Mouse (Mus musculus) lung, postnatal 10 days (tissue): Measurements from ENCODE around the gene Ralgps2.

Source experiments
- DNase-seq: peaks from one replicate; pipeline ENCODE4 v3.0.0; 2021

Gene Ralgps2

DNA sequence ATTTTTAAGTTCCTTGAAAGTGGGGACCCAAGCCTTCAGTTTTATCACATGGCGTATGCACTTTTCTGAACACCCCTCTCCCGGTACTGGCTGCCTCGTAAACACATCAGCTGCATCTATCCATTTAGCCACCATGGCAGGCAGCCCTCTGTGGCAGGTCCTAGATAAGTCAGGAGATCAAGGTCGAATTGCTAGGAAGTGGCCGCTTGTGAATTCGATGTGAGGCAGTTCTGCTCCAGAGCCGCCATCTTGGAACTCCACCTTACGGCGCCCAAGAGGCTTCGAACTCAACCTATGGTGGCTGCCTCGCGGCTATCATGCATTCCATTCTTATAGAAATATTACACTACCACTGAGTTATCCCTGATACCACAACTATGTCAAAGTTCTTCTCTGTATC is 14.8 kb upstream of the Ralgps2 start:
- no peak for DNase-seq

DNA sequence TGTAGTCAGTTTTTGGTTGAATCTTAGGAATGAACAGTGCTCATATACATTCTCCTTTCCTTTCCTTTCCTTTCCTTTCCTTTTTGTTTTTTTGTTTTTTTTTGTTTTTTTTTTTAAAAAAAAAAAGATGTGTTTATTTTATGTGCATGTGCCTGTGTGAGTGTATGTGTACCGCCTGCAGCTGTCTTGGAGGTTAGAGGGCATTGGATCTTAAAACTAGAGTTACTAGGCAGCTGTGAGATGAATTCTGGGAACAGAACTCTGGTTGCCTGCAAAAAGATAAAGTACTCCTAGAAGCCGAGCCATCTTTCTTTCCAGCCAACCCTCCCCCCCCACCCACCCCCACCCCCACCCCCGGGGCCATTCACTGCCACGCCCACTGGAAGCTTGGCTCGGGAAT is 10.9 kb upstream of the Ralgps2 start:
- DNase-seq, result no peak

DNA sequence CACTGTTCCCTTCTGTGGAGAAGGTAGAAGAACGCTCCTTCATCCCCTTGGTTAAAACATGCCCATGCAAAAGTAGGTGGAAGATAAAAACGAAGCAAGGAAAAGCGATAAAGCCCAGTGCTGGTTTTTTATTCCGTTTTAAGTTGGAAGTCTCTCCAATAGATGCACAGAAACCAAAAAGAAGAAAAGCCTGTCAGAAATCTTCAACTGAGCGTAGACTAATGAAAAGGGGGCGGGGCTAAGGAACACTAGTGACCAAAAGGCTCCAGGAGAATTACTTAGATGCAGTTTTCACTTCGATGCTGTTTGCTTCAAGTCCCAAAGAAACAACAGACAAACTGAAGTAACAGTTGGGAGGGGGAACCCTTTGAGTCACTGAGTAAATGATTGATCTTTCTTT is 1.2 kb upstream of the Ralgps2 start:
- no peak for DNase-seq

DNA sequence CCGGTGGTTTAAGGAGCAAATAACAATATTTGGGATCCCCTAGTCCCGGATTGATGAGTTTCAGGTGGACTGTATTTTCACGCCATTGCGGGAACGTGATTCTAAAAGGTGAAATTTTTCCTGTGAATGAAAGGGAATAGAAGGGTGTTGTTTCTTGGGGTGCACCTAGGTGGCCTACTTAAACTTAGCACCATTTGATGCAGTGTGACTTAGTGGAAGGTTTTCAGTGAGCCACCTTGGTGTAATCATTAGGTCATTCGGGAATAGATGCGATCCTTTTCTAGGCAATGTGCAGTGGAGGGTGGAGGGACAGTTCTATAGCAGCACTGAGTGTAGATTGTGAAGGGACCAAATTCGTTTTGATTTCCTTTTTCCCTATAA is 706 bp upstream of the Ralgps2 start:
- no peak for DNase-seq

DNA sequence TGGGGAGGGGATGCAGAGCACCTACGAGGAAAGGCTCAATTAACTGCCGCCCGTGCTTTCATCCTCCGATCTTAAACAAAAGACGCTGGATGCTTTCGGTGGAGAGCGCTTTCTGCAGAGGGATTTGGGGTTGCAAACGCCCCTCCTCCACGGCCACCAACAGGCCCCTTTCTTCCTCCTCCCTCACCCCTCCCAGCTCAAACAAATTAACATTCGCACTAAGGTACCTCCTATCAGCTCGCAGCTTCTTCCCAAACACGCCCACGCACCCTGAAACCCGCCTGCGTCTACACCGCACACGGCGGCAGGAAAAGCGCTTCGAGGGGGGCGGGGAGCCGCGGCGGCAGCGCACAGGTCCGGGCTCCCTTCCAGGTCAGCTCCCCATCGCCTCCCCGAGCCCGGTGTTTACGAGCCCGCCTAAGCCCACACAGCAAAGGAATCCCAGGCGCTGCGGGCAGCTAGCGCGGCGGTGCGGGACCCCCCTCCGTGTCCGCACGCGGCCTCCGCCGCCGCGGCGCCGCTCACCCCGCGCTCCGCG is 652 bp downstream of the Ralgps2 start:
- peak; percentile 67 for DNase-seq

DNA sequence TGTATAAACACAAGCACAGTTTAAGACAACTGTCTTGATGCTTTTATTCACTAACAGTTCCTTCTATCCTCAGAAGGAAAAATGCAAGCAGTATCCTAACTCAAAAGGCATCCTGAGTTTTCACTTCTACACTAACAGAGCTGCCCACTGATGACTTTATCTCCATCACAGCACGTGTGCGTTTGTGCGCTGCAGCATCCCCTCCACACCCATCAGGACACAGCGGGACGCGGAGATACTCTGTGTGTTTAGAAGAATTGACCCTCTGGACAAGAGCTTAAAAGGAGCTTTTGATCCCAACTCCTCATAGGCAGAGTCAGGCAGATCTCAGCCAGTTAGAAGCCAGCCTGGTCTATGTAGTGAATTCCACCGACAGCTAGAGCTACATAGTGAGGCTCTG is 2.0 kb downstream of the Ralgps2 start:
- DNase-seq, result no peak

DNA sequence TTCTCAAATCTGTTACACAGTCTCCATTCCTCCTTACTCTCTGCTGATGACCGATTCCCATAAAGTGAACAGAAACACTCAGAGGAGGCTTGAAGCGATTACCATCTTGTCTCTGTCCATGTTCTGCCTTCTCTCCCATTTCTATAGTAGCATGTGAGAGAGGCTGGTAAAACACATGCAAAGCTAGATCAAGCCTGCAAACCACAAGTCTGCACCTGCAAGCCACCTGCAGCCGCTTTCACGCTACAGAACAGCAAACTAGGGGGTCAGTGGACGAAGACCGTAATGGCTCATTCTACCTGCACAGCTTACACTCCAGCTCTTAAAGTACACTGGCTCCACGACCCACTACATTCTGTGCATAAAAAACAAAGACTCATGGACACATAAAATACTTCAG is 5.7 kb downstream of the Ralgps2 start:
- no peak for DNase-seq

DNA sequence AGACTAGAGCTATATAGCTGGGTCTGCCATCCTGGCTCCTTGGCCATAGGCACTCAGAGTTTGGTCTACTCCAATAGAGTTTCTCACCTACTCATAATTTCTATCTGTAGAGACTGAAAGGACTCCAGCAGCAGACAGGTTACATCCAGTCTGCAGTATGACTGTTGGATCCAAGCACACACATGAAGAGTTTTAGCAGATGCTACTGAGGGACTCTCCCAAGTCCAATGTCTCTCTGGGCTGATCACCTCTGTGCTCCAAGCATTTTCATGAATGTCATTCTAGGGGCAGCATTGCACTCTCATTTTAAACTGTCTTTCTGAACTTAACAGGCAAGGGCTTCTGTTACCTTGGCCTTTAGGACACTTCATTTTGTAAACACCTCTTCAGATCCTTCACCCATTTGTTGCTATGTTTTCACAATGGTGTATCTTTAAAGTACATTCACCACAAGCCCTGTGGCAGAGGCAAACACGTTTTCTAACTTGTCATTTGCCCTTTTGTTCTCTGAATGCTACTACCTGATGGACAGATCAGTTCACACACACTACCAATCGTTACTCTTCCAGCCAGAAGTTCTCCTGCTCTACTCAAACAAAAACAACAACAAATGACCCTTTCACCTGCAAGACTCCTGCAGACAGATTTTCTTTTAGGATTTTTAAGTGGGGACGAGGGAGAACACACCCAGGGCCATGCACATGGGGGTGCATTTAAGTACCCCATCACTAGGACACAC is 7.2 kb downstream of the Ralgps2 start:
- DNase-seq, result no peak

DNA sequence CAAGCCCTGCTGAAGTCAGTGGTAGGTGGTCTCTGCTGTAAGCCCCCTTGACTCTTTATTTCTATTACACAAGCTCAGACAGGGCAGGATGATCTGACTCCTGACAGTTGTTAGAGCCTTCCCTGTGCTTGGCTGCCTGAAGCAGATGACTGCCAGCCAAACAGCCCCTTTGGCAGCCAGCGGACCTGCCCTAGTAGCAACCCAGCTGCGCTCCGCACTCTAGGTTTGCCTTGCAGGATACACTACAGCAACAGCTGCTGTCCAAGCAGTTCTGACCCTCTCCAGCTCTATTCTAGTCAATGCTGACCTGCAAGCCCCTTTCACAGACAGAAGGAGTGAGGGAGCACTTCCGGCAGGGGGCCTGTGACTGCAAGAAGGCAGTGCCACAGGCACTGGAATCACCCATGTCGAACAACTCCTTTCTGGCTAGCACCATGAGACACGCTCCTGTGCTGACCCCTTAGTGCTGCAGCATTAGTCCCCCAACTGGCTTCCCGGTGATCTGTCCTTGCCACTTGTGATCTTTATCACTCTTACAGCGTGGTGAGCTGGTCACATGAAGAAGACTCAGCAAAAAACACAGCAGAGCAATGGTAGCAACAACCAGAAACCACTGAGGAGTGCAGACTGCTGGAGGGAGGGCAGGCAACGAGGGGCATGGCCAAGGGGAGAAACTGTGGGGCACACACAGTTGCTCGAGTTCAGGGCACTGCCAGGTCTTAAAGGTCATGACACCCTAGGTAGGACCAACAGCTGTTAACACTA is 8.1 kb downstream of the Ralgps2 start:
- peak; percentile 23 for DNase-seq

DNA sequence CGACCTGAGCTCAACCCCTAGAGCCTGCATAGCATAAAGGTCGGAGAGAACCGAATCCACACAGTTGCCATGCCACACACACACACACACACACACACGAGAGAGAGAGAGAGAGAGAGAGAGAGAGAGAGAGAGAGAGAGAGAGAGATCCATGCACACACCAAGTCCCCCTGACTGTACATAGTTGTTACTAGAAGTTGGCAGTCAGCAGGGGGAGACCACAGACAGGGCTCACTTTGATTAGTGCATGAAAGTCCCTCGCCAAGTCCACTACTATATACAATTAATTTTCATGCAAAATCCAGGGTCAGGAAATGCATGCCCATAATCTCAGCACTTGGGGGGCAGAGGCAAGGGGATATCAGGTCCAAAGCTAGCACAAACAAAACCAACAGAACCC is 9.2 kb downstream of the Ralgps2 start:
- no peak for DNase-seq

DNA sequence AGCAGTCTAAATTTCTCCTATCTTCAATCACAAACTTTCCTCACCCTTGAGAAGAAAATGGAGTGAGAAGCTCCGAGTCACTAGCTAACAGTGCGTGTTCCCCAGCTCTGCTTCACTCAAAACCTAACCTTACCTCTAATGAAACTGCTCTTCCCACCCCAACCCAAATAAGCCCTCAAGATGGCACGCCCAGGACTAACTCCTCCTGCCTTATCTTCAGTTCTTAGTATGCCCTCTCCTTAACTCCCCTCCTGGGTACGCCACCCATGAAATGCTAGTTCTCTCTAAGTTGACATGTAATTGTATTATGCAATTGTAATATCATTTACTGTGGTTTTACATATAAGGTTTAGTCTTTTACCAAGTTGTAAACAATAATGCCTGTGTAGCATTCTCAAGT is 11.2 kb downstream of the Ralgps2 start:
- DNase-seq, result no peak

DNA sequence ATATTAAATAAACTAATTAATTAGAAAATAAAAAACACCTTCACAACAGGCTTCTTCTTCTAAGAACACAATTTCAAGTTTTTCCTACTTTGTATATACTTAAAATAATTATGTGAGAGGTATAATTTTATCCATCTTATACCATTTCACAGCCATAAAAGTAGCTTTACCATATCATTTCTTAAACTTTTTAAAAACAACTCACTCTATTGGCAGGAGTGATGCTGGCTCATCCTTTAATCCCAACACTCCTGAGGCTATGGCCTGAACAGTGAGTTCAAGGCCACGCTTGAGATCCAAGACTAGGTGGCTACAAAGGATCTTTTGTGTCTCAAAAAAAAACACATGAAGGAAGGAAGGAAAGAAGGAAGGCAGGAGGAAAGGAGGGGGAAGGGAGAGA is 15.9 kb downstream of the Ralgps2 start:
- no peak for DNase-seq

DNA sequence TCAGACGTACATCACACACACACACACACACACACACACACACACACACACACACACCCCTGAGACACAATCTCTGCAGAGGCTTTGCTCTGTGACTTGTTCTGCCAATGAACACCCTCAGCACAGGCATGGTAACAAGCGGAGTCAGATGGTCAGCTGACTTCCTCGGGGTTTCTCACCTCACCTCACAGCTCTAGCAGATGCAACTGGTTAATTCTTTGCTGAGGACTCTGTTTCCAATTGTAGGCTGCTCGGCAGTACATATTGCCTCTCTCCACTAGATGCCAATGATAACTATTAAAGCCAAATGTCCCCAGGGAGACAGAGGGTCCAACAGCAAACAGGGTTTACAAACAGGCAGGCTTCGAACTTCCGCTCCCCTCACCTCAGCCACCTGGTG is 16.5 kb downstream of the Ralgps2 start:
- no peak for DNase-seq

DNA sequence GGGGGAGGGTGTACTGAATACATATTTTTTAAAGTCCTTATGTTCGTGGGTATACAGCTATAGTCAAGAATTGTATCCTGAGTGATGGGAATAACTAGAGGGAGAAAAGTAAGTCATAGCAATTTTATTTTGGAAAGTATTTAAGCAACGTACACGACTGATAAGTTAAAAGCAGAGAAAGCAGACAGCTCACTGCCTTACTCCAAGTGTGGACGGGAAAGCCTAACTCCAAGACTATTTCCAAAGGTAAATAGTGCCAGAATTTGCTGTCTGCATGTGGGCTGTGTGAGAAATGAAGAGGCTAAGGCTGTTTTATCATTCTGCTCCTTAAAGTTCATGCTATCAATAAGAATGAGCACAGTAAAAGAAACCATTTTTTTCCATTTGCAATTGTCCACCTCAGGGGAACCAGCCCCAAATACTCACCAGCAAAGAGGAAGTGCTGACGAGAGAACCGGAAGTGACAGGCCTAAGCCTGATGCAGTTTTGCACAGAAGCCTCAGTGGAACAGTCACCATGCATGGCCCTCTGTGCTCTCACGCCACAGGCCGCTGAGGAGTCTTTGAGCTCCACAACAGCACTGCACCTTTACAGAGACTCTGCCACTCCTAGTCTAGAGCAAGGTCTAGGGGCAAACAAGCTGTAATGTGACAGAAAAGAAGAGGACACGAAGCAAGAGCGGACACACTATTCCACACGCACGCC is 18.0 kb downstream of the Ralgps2 start:
- peak; percentile 19 for DNase-seq

DNA sequence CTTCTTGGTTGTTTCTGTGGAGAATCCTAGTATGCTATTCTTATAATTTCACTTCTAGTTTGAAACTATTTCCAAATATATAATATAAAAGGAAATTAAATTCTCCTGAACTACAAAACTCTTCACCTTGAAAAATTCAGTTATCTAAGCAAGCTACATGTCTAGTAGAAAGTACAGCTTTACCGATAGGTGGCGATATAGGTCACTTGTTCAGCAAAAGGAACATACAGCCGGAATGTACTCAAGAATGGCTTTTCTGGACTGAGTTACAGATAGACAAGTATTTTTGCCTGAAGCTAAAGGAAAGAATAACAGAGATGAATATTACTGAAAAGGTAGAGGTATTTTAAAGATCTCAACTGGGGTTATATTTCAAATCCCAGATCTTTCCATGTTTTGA is 22.0 kb downstream of the Ralgps2 start:
- DNase-seq, result peak; percentile 77

DNA sequence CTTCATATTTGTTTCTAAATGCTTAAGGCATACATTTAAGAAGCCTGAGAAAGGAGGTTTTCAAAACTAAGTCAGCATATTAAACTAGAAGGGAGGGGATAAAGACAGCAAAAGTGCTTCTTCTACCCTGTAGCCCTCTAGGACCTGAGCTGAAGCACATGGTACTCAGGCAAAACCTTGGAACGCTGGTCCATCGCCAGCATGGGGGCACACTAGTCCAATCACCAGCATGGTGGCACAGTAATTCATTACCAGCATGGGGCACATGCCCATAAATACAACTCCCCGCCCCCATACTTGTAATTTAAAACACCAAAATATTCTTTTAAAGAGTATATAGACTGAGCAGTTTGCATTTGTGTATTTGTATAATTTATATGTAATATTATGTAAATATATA is 23.1 kb downstream of the Ralgps2 start:
- no peak for DNase-seq

DNA sequence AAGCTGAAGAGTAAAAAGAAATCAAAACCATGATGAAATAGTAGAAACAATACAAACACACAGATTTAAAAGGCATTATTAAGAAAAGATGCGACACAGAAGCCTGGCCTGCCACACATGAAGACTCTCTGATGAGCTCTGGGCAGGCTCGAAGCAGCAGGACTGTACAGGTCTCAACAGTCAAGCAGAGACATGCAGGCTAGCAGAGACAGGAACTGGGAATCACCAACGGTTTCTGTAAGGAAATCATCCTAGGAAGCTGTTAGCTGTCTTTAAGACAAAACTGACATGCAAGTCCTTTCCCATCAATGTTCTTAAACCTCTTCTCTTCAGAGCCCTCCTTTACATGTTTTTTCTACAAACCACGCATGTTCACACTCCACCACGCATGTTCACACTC is 24.5 kb downstream of the Ralgps2 start:
- no peak for DNase-seq

DNA sequence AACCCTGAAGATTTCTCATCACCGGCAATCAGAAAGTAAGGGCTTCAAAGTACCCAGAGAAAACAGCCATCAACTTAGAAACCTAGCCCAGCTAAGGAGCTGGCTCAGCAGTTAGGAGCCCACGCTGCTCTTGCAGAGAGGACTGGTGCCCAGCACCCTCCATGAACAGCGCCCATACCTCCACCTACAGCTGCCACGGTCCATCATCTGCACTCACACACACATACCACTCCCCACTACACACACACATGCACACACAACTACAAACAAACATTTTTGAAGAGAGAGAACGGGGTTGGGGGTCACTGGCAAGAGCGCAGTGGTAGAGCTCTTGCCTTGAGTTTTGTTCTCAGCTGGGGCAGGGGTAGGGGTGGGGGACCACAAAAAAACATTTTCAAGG is 26.2 kb downstream of the Ralgps2 start:
- no peak for DNase-seq

DNA sequence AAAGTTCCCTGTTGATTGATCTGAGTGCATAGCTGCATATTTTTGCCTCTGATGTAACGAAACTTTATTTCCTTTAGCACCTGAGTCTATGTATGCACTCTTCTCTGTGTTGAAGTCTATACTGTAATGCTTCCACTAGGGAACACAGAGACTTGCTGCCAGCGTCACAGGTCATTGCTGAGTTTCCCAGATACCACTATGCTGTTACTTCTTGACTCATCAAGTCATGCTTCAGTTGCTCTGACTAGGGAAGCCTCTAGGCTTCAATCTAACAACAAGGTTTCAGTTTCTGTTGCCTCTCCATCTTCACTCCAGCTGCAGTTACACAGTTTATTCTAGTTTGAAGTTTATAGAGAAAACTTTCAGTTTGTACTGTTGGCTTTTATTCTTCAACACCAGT is 28.5 kb downstream of the Ralgps2 start:
- DNase-seq, result no peak

DNA sequence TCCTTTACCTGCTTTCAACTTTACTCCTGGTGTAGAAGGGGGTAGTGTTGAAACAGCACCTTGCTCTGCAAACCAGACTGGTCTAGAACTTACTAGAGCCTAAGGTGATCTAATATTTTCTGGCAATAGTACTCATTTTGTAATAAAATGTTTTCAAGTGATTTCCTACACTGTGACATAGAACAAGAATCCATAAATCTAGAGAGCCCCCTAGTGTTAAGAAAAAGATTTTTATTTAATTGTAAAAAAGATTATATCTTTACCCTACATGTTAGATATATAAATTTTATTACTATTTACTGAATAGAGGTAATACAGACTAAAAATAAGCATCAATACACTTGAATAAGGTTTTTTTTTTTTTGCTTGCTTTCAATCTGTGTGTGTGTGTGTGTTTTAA is 29.6 kb downstream of the Ralgps2 start:
- DNase-seq, result no peak

DNA sequence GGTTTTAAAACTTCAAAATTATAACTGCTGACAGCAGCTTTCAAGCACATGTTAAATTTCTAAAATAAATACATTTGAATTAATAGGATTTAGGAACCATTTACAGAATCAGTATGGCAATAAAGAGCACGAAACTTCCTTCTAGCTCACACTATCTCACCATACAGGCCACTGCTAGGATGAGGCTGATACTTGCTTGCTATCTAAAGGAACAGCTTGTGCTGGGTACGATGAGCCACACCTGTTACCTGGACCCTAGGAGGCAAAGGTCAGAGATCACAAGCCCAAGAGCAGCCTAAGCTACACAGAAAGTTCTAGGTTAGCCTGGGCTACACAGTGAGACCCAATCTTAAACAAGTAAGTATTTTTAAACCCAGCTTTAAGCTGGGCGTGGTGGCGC is 30.2 kb downstream of the Ralgps2 start:
- no peak for DNase-seq

DNA sequence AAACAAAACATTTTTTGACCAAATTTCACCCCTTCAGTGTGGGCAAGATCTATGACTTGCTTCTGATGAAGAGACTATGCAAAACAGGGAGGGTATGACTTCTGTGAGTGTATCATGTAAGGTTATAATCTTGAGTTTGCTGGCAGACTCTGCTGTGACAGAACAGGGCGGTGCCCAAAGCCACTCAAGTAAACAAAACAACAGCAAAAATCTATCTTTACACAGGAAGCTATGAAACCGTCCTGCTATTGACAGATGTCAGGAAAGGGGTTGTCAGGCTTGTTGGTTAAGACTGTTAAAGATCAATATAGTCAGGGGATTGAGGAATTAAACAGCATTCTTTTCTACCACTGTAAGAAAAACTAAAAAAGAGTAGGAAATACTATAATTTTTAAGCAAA is 33.8 kb downstream of the Ralgps2 start:
- DNase-seq, result no peak

DNA sequence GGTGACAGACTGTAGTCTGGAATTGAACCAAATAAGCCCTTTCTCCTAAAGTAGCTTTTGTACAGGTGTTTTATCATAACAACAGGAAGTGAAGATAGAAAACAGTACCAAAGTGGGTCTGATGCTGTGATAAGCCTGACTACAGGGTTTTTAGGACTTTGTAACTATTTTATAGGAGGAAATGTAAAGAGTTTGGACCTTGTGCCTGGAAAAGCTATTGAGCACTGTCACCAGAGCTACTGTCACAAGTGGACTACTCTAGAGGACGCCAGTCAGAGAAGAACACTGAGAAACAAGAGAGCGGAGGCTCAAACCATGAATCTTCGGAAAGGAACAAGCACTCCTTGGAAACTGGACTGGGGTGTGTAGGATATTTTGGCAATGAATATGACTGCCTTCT is 35.5 kb downstream of the Ralgps2 start:
- no peak for DNase-seq

DNA sequence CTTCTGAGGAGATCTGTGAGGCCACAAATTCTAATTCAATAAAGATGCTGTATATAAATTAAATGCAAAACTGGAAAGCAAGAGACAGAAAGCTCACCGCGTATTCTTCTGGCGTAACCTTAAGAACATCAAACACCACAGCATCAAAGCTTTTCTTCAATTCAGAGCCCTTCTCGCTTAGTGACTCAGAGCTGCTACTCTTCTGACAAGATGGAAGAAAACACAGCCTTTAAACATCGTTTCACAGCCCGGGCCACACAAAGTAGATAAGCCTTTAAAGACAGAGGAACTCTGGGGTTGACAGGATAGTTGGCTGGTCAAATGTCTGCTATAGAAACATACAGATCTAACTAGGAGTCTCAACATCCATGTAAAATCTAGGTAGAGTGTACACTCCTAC is 37.7 kb downstream of the Ralgps2 start:
- DNase-seq, result no peak
